In the genomic region with DNA sequence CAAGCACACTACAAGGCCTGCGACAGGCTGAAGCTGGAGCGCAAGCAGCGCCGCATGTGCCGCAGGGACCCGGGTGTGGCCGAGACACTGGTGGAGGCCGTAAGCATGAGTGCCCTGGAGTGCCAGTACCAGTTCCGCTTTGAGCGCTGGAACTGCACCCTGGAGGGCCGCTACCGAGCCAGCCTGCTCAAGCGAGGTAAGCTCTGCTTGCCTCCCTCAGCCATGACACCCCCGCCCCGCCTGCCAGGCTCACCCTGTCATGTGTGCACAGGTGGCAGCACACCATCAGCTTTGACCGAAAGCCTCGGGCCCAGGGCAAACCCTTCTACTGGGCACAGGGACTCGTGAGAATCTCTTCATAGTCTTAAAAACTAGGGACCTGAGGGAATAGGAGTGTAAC, we compare ENCODE assay signal across 29 mouse cellular contexts. TPM values are rescaled to one million over a fixed set of nuclear protein-coding genes. Genes with fewer than 3 reads are reported as not detected.
DNase-seq lines count a peak whose midpoint lies in the region; ATAC-seq and TF ChIP-seq lines count a peak whose summit lies in the region.
"Had no signal": no experiment of that assay in that cellular context is flagged by ENCODE, and none has a peak within 500 bp of the region (broad histone marks: within the 10 kb centered on the region; RNA-seq: fewer than 3 reads in every experiment).

No protein-coding gene starts in this region.

- H3K27ac ChIP-seq in heart, embryonic 12.5 days (ENCODE audit: poor library complexity, severe bottlenecking) = no peak overlapping the region
- H3K27ac ChIP-seq: forebrain, embryonic 13.5 days; gastrocnemius, adult 2 months; heart, embryonic 13.5 days; hindbrain, embryonic 14.5 days; intestine, embryonic 15.5 days had no signal

- no peaks in the 10 kb centered on the region for H3K9me3 ChIP-seq in heart, embryonic 12.5 days (replicated peaks)
- H3K9me3 ChIP-seq in E14TG2a.4 (ENCODE audit: low read length) = no peaks in the 10 kb centered on the region
- H3K9me3 ChIP-seq: embryonic facial prominence, embryonic 12.5 days; forebrain, embryonic 13.5 days; heart, embryonic 13.5 days; hindbrain, embryonic 10.5 days; intestine, embryonic 15.5 days had no signal

- DNase-seq in heart, postnatal 4 days = no peak
- DNase-seq in kidney, postnatal 4 days = peak; percentile 56 to 75
- DNase-seq in kidney, adult 18-20 months = no peak
- DNase-seq in ZHBTc4 (ENCODE audit: low read depth, low spot score) (peak; percentile 41), MN1 (ENCODE audit: low spot score) (no peak)
- no peak for DNase-seq in left cerebral cortex, postnatal 10 days (ENCODE audit: extremely low spot score in 1 of 2, low spot score in 2 of 2)
- DNase-seq: adrenal gland, postnatal 10 days; cerebellum, adult 11 months; cerebellum, adult 8-10 months; cerebellum, postnatal 14 days; forebrain, postnatal 0 days; gastrocnemius, postnatal 25 days; heart, postnatal 10 days had no signal

- WGBS in heart, embryonic 12.5 days = 83% methylated on average over 18 of the region's 18 CpGs

- no peak for ATAC-seq in heart, embryonic 12.5 days (ENCODE audit: insufficient number of reproducible peaks, low FRiP score)
- ATAC-seq: forebrain, embryonic 13.5 days; forebrain, postnatal 0 days; intestine, embryonic 15.5 days; Patski had no signal

- no peaks in the 10 kb centered on the region for H3K36me3 ChIP-seq in heart, embryonic 12.5 days
- no peaks in the 10 kb centered on the region for H3K36me3 ChIP-seq in E14TG2a.4 (ENCODE audit: insufficient read depth, low read length)
- H3K36me3 ChIP-seq: heart, embryonic 13.5 days; intestine, embryonic 15.5 days had no signal

- intact Hi-C loops in left cerebral cortex, postnatal 10 days (cut with DNase I) = no loop called here

- 0 out of 2 replicates have a peak overlapping the region, but pooled peaks have one; percentile 12 for H3K9ac ChIP-seq in heart, embryonic 12.5 days
- H3K9ac ChIP-seq: embryonic facial prominence, embryonic 12.5 days; forebrain, embryonic 13.5 days; forebrain, postnatal 0 days; heart, embryonic 13.5 days; hindbrain, embryonic 14.5 days; intestine, embryonic 15.5 days had no signal

- 0 out of 2 replicates have a peak, but pooled peaks cover 17% of the 10 kb centered on the region for H3K27me3 ChIP-seq in heart, embryonic 12.5 days (replicated peaks)
- H3K27me3 ChIP-seq in E14TG2a.4 (ENCODE audit: insufficient read depth, low read length) = peaks cover 37% of the 10 kb centered on the region
- H3K27me3 ChIP-seq: intestine, embryonic 15.5 days; Patski had no signal

- no peak overlapping the region for H3K4me2 ChIP-seq in heart, embryonic 12.5 days
- H3K4me2 ChIP-seq: embryonic facial prominence, embryonic 12.5 days; forebrain, embryonic 13.5 days; heart, embryonic 13.5 days; hindbrain, embryonic 14.5 days; intestine, embryonic 15.5 days had no signal

- no peak for TF ChIP-seq CTCF in E14TG2a.4 (conservative IDR thresholded peaks at IDR 0.05; ENCODE audit: low read length)

- H3K4me1 ChIP-seq in heart, embryonic 12.5 days (replicated peaks) = 0 out of 2 replicates have a peak, but pooled peaks cover 7% of the 10 kb centered on the region
- H3K4me1 ChIP-seq in E14TG2a.4 (replicated peaks; ENCODE audit: low read depth, low read length) = peaks cover 25% of the 10 kb centered on the region

- H3K4me3 ChIP-seq in heart, embryonic 12.5 days = no peak overlapping the region
- H3K4me3 ChIP-seq in E14TG2a.4 (replicated peaks; ENCODE audit: low read length) = peak overlapping the region; percentile 64
- H3K4me3 ChIP-seq: embryonic facial prominence, embryonic 12.5 days; forebrain, embryonic 13.5 days; gastrocnemius, adult 2 months; heart, embryonic 13.5 days; hindbrain, embryonic 10.5 days; intestine, embryonic 15.5 days had no signal

RNA-seq across cellular contexts. Expression of a gene that starts 20.9 kb away (rescaled TPM):
- polyA plus RNA-seq in heart, embryonic 12.5 days (2016; fragmentation: Nextera tagmentation; extraction: Ambion mirVana) = 4.5 and 5.0 TPM in 2 replicates
- 1 to 10 TPM; 5.6 to 5.7 TPM for total RNA-seq in heart, postnatal 4 days (2021)
- 10 to 100 TPM; 14.0 to 15.2 TPM for total RNA-seq in left cerebral cortex, postnatal 10 days (2021)
- total RNA-seq: CH12.LX; granulocyte monocyte progenitor cell, adult 5-6 weeks; MEL had no signal

RNA-seq across cellular contexts. Expression of a gene that starts 37.1 kb away (rescaled TPM):
- 0.08 TPM in 1 of 2 replicates, not detected in the other for polyA plus RNA-seq in heart, embryonic 12.5 days (2016; fragmentation: Nextera tagmentation; extraction: Ambion mirVana)
- not detected for total RNA-seq in heart, postnatal 4 days (2021)
- not detected for total RNA-seq in left cerebral cortex, postnatal 10 days (2021)
- total RNA-seq: adrenal gland, postnatal 10 days; adrenal gland, postnatal 4 days; CH12.LX; gastrocnemius, adult 2 months; gastrocnemius, postnatal 25 days; granulocyte monocyte progenitor cell, adult 5-6 weeks; heart, adult 8-10 months; heart, postnatal 10 days; MEL had no signal
- polyA plus RNA-seq: cortical plate, adult 2 months; heart, embryonic 13.5 days; intestine, embryonic 15.5 days; Patski had no signal

RNA-seq across cellular contexts. Expression of a gene that starts 47.8 kb away (rescaled TPM):
- not detected in 2 replicates for polyA plus RNA-seq in heart, embryonic 12.5 days (2016; fragmentation: Nextera tagmentation; extraction: Ambion mirVana)
- total RNA-seq in heart, postnatal 4 days (2021) = not detected
- total RNA-seq in left cerebral cortex, postnatal 10 days (2021) = not detected
- total RNA-seq: adrenal gland, postnatal 10 days; adrenal gland, postnatal 4 days; CH12.LX; forebrain, postnatal 0 days; gastrocnemius, adult 2 months; gastrocnemius, postnatal 25 days; granulocyte monocyte progenitor cell, adult 5-6 weeks; heart, adult 8-10 months; heart, postnatal 10 days; MEL had no signal
- polyA plus RNA-seq: embryonic facial prominence, embryonic 12.5 days; forebrain, embryonic 13.5 days; heart, embryonic 13.5 days; hindbrain, embryonic 10.5 days; hindbrain, embryonic 14.5 days; intestine, embryonic 15.5 days; Patski had no signal

Comparison
In these comparisons a context has a peak if more than half of its experiments do, and no peak if none do; other contexts are left out.
1. DNase-seq: peak in kidney, postnatal 4 days (2 of 2) and ZHBTc4 (single experiment); none in heart, postnatal 4 days (single experiment), kidney, adult 18-20 months (single experiment), MN1 (single experiment) and left cerebral cortex, postnatal 10 days (0 of 2).